Mouse (Mus musculus) thymus, adult 18-20 months (tissue): Measurements from ENCODE around the gene Ndst4.

Experiments
- DNase-seq, 2 experiments: peaks; one replicate each; pipeline ENCODE4 v3.0.0; 2022; ENCODE audit warnings: mixed read lengths in 2 of 2

Gene Ndst4

GRCm38 (mm10) chr3:125403601-125404396 is at the start of gene Ndst4:
Gene Ndst4 (plus strand): TSS chr3:125404076.
- no peak for DNase-seq

- no peak for DNase-seq
Observed at GRCm38 (mm10) chr3:125397443-125397842, 6.4 kb upstream of the Ndst4 start.

GRCm38 (mm10) chr3:125406456-125406855 is 2.6 kb downstream of the Ndst4 start:
- DNase-seq: no peak

- DNase-seq: no peak
Observed at GRCm38 (mm10) chr3:125406991-125407390, 3.1 kb downstream of the Ndst4 start.

- DNase-seq: no peak
Observed at GRCm38 (mm10) chr3:125466894-125467652, 63.2 kb downstream of the Ndst4 start.

GRCm38 (mm10) chr3:125510102-125510501 is 106.2 kb downstream of the Ndst4 start:
- DNase-seq: no peak

GRCm38 (mm10) chr3:125533371-125533770 is 129.5 kb downstream of the Ndst4 start:
- no peak for DNase-seq

GRCm38 (mm10) chr3:125570602-125571001 is 166.7 kb downstream of the Ndst4 start:
- DNase-seq: no peak

- DNase-seq: no peak
Observed at GRCm38 (mm10) chr3:125632233-125632632, 228.4 kb downstream of the Ndst4 start.

GRCm38 (mm10) chr3:125655009-125655635 is 251.2 kb downstream of the Ndst4 start:
- no peak for DNase-seq

- no peak for DNase-seq
Observed at GRCm38 (mm10) chr3:125660114-125660717, 256.3 kb downstream of the Ndst4 start.

- no peak for DNase-seq
Observed at GRCm38 (mm10) chr3:125660884-125661532, 257.1 kb downstream of the Ndst4 start.

- no peak for DNase-seq
Observed at GRCm38 (mm10) chr3:125673997-125674794, 270.3 kb downstream of the Ndst4 start.

GRCm38 (mm10) chr3:125675211-125675896 is 271.5 kb downstream of the Ndst4 start:
- no peak for DNase-seq

- DNase-seq: no peak
Observed at GRCm38 (mm10) chr3:125678924-125679323, 275.0 kb downstream of the Ndst4 start.

- DNase-seq: no peak
Observed at GRCm38 (mm10) chr3:125683460-125684230, 279.8 kb downstream of the Ndst4 start.

- DNase-seq: no peak
Observed at GRCm38 (mm10) chr3:125684583-125684982, 280.7 kb downstream of the Ndst4 start.

- no peak for DNase-seq
Observed at GRCm38 (mm10) chr3:125687601-125688000, 283.7 kb downstream of the Ndst4 start.

GRCm38 (mm10) chr3:125690948-125691347 is 287.1 kb downstream of the Ndst4 start:
- no peak for DNase-seq

- DNase-seq: no peak
Observed at GRCm38 (mm10) chr3:125722953-125723352, 319.1 kb downstream of the Ndst4 start.
